ENCODE assay signal across 8 mouse cellular contexts in genomic region chr10:80330084-80330483, GRCm38 (mm10). TPM values are rescaled to one million over a fixed set of nuclear protein-coding genes. Genes with fewer than 3 reads are reported as not detected.
DNase-seq lines count a peak whose midpoint lies in the region; ATAC-seq and TF ChIP-seq lines count a peak whose summit lies in the region.

No protein-coding gene starts in this region.

- WGBS in kidney, postnatal 0 days = 1% methylated on average over 41 of the region's 41 CpGs
- 1% methylated on average over 38 of the region's 41 CpGs for WGBS in embryonic facial prominence, embryonic 11.5 days
- 3% methylated on average over 28 of the region's 41 CpGs for WGBS in hindbrain, embryonic 16.5 days
- WGBS in midbrain, postnatal 0 days = 1% methylated on average over 29 of the region's 41 CpGs

- no peak for DNase-seq in kidney, postnatal 0 days (ENCODE audit: low spot score)
- no peak for DNase-seq in kidney, postnatal 36 days
- DNase-seq in embryonic facial prominence, embryonic 11.5 days (ENCODE audit: low spot score) = no peak
- no peak for DNase-seq in midbrain, postnatal 0 days (ENCODE audit: low spot score)
- DNase-seq in adrenal gland, postnatal 10 days = no peak
- DNase-seq in cerebellum, adult 18-20 months = no peak

- no peak for TF ChIP-seq CTCF in kidney, postnatal 0 days (IDR thresholded peaks at IDR 0.05; ENCODE audit: low read depth)
- no peak for TF ChIP-seq CTCF in midbrain, postnatal 0 days (IDR thresholded peaks at IDR 0.05)

- no peak overlapping the region for H3K27ac ChIP-seq in kidney, postnatal 0 days
- H3K27ac ChIP-seq in embryonic facial prominence, embryonic 11.5 days (replicated peaks; ENCODE audit: low read depth, low read length) = no peak overlapping the region
- H3K27ac ChIP-seq in hindbrain, embryonic 16.5 days (ENCODE audit: low read depth, low read length) = no peak overlapping the region
- no peak overlapping the region for H3K27ac ChIP-seq in midbrain, postnatal 0 days (ENCODE audit: low read depth, low read length)

- no peaks in the 10 kb centered on the region for H3K27me3 ChIP-seq in kidney, postnatal 0 days (ENCODE audit: insufficient read depth, low read length)
- peaks cover 2% of the 10 kb centered on the region; the same call in 1 of the 2 replicates for H3K27me3 ChIP-seq in embryonic facial prominence, embryonic 11.5 days (ENCODE audit: control insufficient read depth, insufficient read depth, low read length)
- H3K27me3 ChIP-seq in hindbrain, embryonic 16.5 days (replicated peaks; ENCODE audit: control insufficient read depth, insufficient read depth, low read length) = no peaks in the 10 kb centered on the region
- H3K27me3 ChIP-seq in midbrain, postnatal 0 days (ENCODE audit: insufficient read depth, low read length) = no peaks in the 10 kb centered on the region

- peaks cover 12% of the 10 kb centered on the region for H3K4me1 ChIP-seq in kidney, postnatal 0 days (replicated peaks; ENCODE audit: insufficient read depth, low read length)
- no peaks in the 10 kb centered on the region for H3K4me1 ChIP-seq in embryonic facial prominence, embryonic 11.5 days (ENCODE audit: control insufficient read depth, insufficient read depth, low read length)
- peaks cover 8% of the 10 kb centered on the region for H3K4me1 ChIP-seq in hindbrain, embryonic 16.5 days (ENCODE audit: control insufficient read depth, insufficient read depth, low read depth, low read length)
- H3K4me1 ChIP-seq in midbrain, postnatal 0 days (ENCODE audit: insufficient read depth, low read length) = peaks cover 5% of the 10 kb centered on the region; the same call in 1 of the 2 replicates

- H3K36me3 ChIP-seq in kidney, postnatal 0 days (ENCODE audit: insufficient read depth, low read length) = no peaks in the 10 kb centered on the region
- no peaks in the 10 kb centered on the region for H3K36me3 ChIP-seq in embryonic facial prominence, embryonic 11.5 days (replicated peaks; ENCODE audit: control insufficient read depth, insufficient read depth, low read depth, low read length)
- no peaks in the 10 kb centered on the region for H3K36me3 ChIP-seq in hindbrain, embryonic 16.5 days (ENCODE audit: control insufficient read depth, insufficient read depth, low read length)
- no peaks in the 10 kb centered on the region for H3K36me3 ChIP-seq in midbrain, postnatal 0 days (ENCODE audit: insufficient read depth, low read length)

- H3K9me3 ChIP-seq in kidney, postnatal 0 days (replicated peaks; ENCODE audit: low read length) = no peaks in the 10 kb centered on the region
- H3K9me3 ChIP-seq in embryonic facial prominence, embryonic 11.5 days (replicated peaks; ENCODE audit: control insufficient read depth, low read length) = no peaks in the 10 kb centered on the region
- H3K9me3 ChIP-seq in hindbrain, embryonic 16.5 days (ENCODE audit: control insufficient read depth, low read length) = no peaks in the 10 kb centered on the region
- no peaks in the 10 kb centered on the region for H3K9me3 ChIP-seq in midbrain, postnatal 0 days (ENCODE audit: low read length)

- peak overlapping the region; percentile 81 for H3K4me2 ChIP-seq in kidney, postnatal 0 days (ENCODE audit: low read length)
- peak overlapping the region; percentile 82 for H3K4me2 ChIP-seq in embryonic facial prominence, embryonic 11.5 days (ENCODE audit: low read depth, low read length)
- peak overlapping the region; percentile 95 for H3K4me2 ChIP-seq in hindbrain, embryonic 16.5 days (ENCODE audit: low read length)
- H3K4me2 ChIP-seq in midbrain, postnatal 0 days (ENCODE audit: low read depth, low read length, poor library complexity, severe bottlenecking) = peak overlapping the region; percentile 79

- H3K4me3 ChIP-seq in kidney, postnatal 0 days (replicated peaks; ENCODE audit: low read depth, low read length) = peak overlapping the region; percentile 32
- peak overlapping the region; percentile 41 for H3K4me3 ChIP-seq in embryonic facial prominence, embryonic 11.5 days (ENCODE audit: low read depth, low read length)
- peak overlapping the region; percentile 59 for H3K4me3 ChIP-seq in hindbrain, embryonic 16.5 days (ENCODE audit: low read length)
- peak overlapping the region; percentile 48 for H3K4me3 ChIP-seq in midbrain, postnatal 0 days (ENCODE audit: low read depth, low read length)

- peak overlapping the region; percentile 46; the same call in 1 of the 2 replicates for H3K9ac ChIP-seq in kidney, postnatal 0 days (ENCODE audit: low read depth, low read length)
- peak overlapping the region; percentile 57 for H3K9ac ChIP-seq in embryonic facial prominence, embryonic 11.5 days (replicated peaks; ENCODE audit: low read length)
- peak overlapping the region; percentile 66 for H3K9ac ChIP-seq in hindbrain, embryonic 16.5 days (ENCODE audit: low read depth, low read length)
- peak overlapping the region; percentile 51; the same call in 1 of the 2 replicates for H3K9ac ChIP-seq in midbrain, postnatal 0 days (replicated peaks; ENCODE audit: low read length, poor library complexity, severe bottlenecking)

- no peak for ATAC-seq in kidney, postnatal 0 days (replicated peaks; ENCODE audit: low FRiP score, low read depth)
- no peak; the same call in 1 of the 2 replicates for ATAC-seq in embryonic facial prominence, embryonic 11.5 days (replicated peaks; ENCODE audit: insufficient number of reproducible peaks, low FRiP score, low TSS enrichment, low read depth)
- ATAC-seq in hindbrain, embryonic 16.5 days = no peak
- ATAC-seq in midbrain, postnatal 0 days (ENCODE audit: low FRiP score) = no peak; the same call in 1 of the 2 replicates
- ATAC-seq in inflammation-experienced regulatory T-cells, adult 6 months = no peak

RNA-seq across cellular contexts. Expression of gene Reep6, which starts 0.3 kb away (rescaled TPM):
- polyA plus RNA-seq in kidney, postnatal 0 days (2015; fragmentation: Nextera tagmentation; extraction: Ambion mirVana) = 11.7 and 12.1 TPM in 2 replicates
- 4.3 and 4.5 TPM in 2 replicates for polyA plus RNA-seq in embryonic facial prominence, embryonic 11.5 days (2014; fragmentation: Nextera tagmentation; extraction: Ambion mirVana)
- polyA plus RNA-seq in hindbrain, embryonic 16.5 days (2015; fragmentation: Nextera tagmentation; extraction: Ambion mirVana) = 7.5 and 7.6 TPM in 2 replicates
- total RNA-seq in midbrain, postnatal 0 days (2014; rRNA removed) = 3.8 and 5.3 TPM in 2 replicates
- polyA plus RNA-seq in midbrain, postnatal 0 days (2015; fragmentation: Nextera tagmentation; extraction: Ambion mirVana) = 7.0 and 7.8 TPM in 2 replicates
- 10 to 100 TPM; 38.4 to 61.8 TPM for total RNA-seq in adrenal gland, postnatal 10 days (2021)
- not detected for polyA plus RNA-seq in inflammation-experienced regulatory T-cells, adult 6 months (2017; shearing (Covaris generic))

RNA-seq across cellular contexts. Expression of gene Pcsk4, which starts 0.8 kb away (rescaled TPM):
- 5.4 and 5.9 TPM in 2 replicates for polyA plus RNA-seq in kidney, postnatal 0 days (2015; fragmentation: Nextera tagmentation; extraction: Ambion mirVana)
- 1.6 and 2.9 TPM in 2 replicates for polyA plus RNA-seq in embryonic facial prominence, embryonic 11.5 days (2014; fragmentation: Nextera tagmentation; extraction: Ambion mirVana)
- 8.1 and 8.5 TPM in 2 replicates for polyA plus RNA-seq in hindbrain, embryonic 16.5 days (2015; fragmentation: Nextera tagmentation; extraction: Ambion mirVana)
- 5.2 and 7.5 TPM in 2 replicates for total RNA-seq in midbrain, postnatal 0 days (2014; rRNA removed)
- 12.6 and 14.6 TPM in 2 replicates for polyA plus RNA-seq in midbrain, postnatal 0 days (2015; fragmentation: Nextera tagmentation; extraction: Ambion mirVana)
- 1 to 10 TPM; 4.1 to 7.6 TPM for total RNA-seq in adrenal gland, postnatal 10 days (2021)
- 10 to 100 TPM in 1 of 3 experiments, 1 to 10 TPM in 2; 2.2 to 10.8 (median 9.5) TPM for polyA plus RNA-seq in inflammation-experienced regulatory T-cells, adult 6 months (2017; shearing (Covaris generic))

RNA-seq across cellular contexts. Expression of gene 2310011J03Rik, which starts 9.7 kb away (rescaled TPM):
- polyA plus RNA-seq in kidney, postnatal 0 days (2015; fragmentation: Nextera tagmentation; extraction: Ambion mirVana) = 52.2 and 53.6 TPM in 2 replicates
- 36.5 and 41.6 TPM in 2 replicates for polyA plus RNA-seq in embryonic facial prominence, embryonic 11.5 days (2014; fragmentation: Nextera tagmentation; extraction: Ambion mirVana)
- 31.7 and 32.8 TPM in 2 replicates for polyA plus RNA-seq in hindbrain, embryonic 16.5 days (2015; fragmentation: Nextera tagmentation; extraction: Ambion mirVana)
- total RNA-seq in midbrain, postnatal 0 days (2014; rRNA removed) = 15.6 and 23.1 TPM in 2 replicates
- polyA plus RNA-seq in midbrain, postnatal 0 days (2015; fragmentation: Nextera tagmentation; extraction: Ambion mirVana) = 26.5 and 29.6 TPM in 2 replicates
- 10 to 100 TPM; 24.0 to 26.7 TPM for total RNA-seq in adrenal gland, postnatal 10 days (2021)
- polyA plus RNA-seq in inflammation-experienced regulatory T-cells, adult 6 months (2017; shearing (Covaris generic)) = 10 to 100 TPM; 38.1 to 52.1 (median 41.8) TPM

RNA-seq across cellular contexts. Expression of gene Adamtsl5, which starts 18.1 kb away (rescaled TPM):
- 3.0 and 3.2 TPM in 2 replicates for polyA plus RNA-seq in kidney, postnatal 0 days (2015; fragmentation: Nextera tagmentation; extraction: Ambion mirVana)
- polyA plus RNA-seq in embryonic facial prominence, embryonic 11.5 days (2014; fragmentation: Nextera tagmentation; extraction: Ambion mirVana) = 0.14 and 0.88 TPM in 2 replicates
- polyA plus RNA-seq in hindbrain, embryonic 16.5 days (2015; fragmentation: Nextera tagmentation; extraction: Ambion mirVana) = 1.1 and 1.8 TPM in 2 replicates
- total RNA-seq in midbrain, postnatal 0 days (2014; rRNA removed) = 0.71 and 0.77 TPM in 2 replicates
- polyA plus RNA-seq in midbrain, postnatal 0 days (2015; fragmentation: Nextera tagmentation; extraction: Ambion mirVana) = 0.62 and 0.71 TPM in 2 replicates
- 10 to 100 TPM in 1 of 2 experiments, 1 to 10 TPM in 1; 7.6 to 18.7 TPM for total RNA-seq in adrenal gland, postnatal 10 days (2021)
- polyA plus RNA-seq in inflammation-experienced regulatory T-cells, adult 6 months (2017; shearing (Covaris generic)) = not detected

RNA-seq across cellular contexts. Expression of gene Plk5, which starts 26.2 kb away (rescaled TPM):
- 0.51 and 1.0 TPM in 2 replicates for polyA plus RNA-seq in kidney, postnatal 0 days (2015; fragmentation: Nextera tagmentation; extraction: Ambion mirVana)
- 0.26 and 0.52 TPM in 2 replicates for polyA plus RNA-seq in embryonic facial prominence, embryonic 11.5 days (2014; fragmentation: Nextera tagmentation; extraction: Ambion mirVana)
- 9.3 and 11.0 TPM in 2 replicates for polyA plus RNA-seq in hindbrain, embryonic 16.5 days (2015; fragmentation: Nextera tagmentation; extraction: Ambion mirVana)
- 17.5 and 23.1 TPM in 2 replicates for total RNA-seq in midbrain, postnatal 0 days (2014; rRNA removed)
- polyA plus RNA-seq in midbrain, postnatal 0 days (2015; fragmentation: Nextera tagmentation; extraction: Ambion mirVana) = 12.5 and 12.8 TPM in 2 replicates
- total RNA-seq in adrenal gland, postnatal 10 days (2021) = under 1 TPM in 1 of 2 experiments, not detected in 1; 0.12 TPM
- not detected for polyA plus RNA-seq in inflammation-experienced regulatory T-cells, adult 6 months (2017; shearing (Covaris generic))
